Mouse (Mus musculus): ENCODE results near the gene Pigm. TPM values are rescaled to one million over a fixed set of nuclear protein-coding genes. Genes with fewer than 3 reads are reported as not detected.

The Pigm gene
- polyA plus RNA-seq (2012; rRNA removed; ENCODE audit: low replicate concordance), result 8.8 and 14.8 TPM in 2 replicates

GRCm38 (mm10) chr1:172376198-172376667 lies at the start of gene Pigm:
Gene Pigm, plus strand, starts transcription at chr1:172376546.

GRCm38 (mm10) chr1:172329131-172329530 lies 47.2 kb upstream of the Pigm start, which contains the start of gene Kcnj9:
Gene Kcnj9, minus strand, starts transcription at chr1:172329318.

GRCm38 (mm10) chr1:172340729-172341321 lies 35.5 kb upstream of the Pigm start, which contains the start of gene Kcnj10:
Gene Kcnj10, plus strand, starts transcription at chr1:172341210.

Other genes starting within 250 kb of the Pigm start
- 109 and 243 TPM in 2 replicates for gene Pex19, start 249.8 kb upstream of the Pigm start, polyA plus RNA-seq (2012; rRNA removed; ENCODE audit: low replicate concordance)
- 57.6 and 76.0 TPM in 2 replicates for gene Dcaf8, start 228.5 kb upstream of the Pigm start, polyA plus RNA-seq (2012; rRNA removed; ENCODE audit: low replicate concordance)
- 53.5 and 101 TPM in 2 replicates for gene Pea15a, start 169.7 kb upstream of the Pigm start, polyA plus RNA-seq (2012; rRNA removed; ENCODE audit: low replicate concordance)
- 0.38 and 862 TPM in 2 replicates for gene Casq1, start 156.7 kb upstream of the Pigm start, polyA plus RNA-seq (2012; rRNA removed; ENCODE audit: low replicate concordance)
- gene Atp1a4, start 118.1 kb upstream of the Pigm start, polyA plus RNA-seq (2012; rRNA removed; ENCODE audit: low replicate concordance), result 0.30 and 0.49 TPM in 2 replicates
- gene Igsf8, start 114.9 kb upstream of the Pigm start, polyA plus RNA-seq (2012; rRNA removed; ENCODE audit: low replicate concordance), result 121 and 173 TPM in 2 replicates
- gene Atp1a2, start 78.5 kb upstream of the Pigm start, polyA plus RNA-seq (2012; rRNA removed; ENCODE audit: low replicate concordance), result 157 and 372 TPM in 2 replicates
- 0.10 and 0.18 TPM in 2 replicates for gene Kcnj9, start 47.2 kb upstream of the Pigm start, polyA plus RNA-seq (2012; rRNA removed; ENCODE audit: low replicate concordance)
- 0.43 and 0.55 TPM in 2 replicates for gene Kcnj10, start 35.3 kb upstream of the Pigm start, polyA plus RNA-seq (2012; rRNA removed; ENCODE audit: low replicate concordance)
- gene Slamf9, start 98.8 kb downstream of the Pigm start, polyA plus RNA-seq (2012; rRNA removed; ENCODE audit: low replicate concordance), result 10.3 and 24.8 TPM in 2 replicates
- 36.1 and 38.8 TPM in 2 replicates for gene Igsf9, start 105.2 kb downstream of the Pigm start, polyA plus RNA-seq (2012; rRNA removed; ENCODE audit: low replicate concordance)
- 232 and 274 TPM in 2 replicates for gene Tagln2, start 123.5 kb downstream of the Pigm start, polyA plus RNA-seq (2012; rRNA removed; ENCODE audit: low replicate concordance)
- gene Cfap45, start 144.3 kb downstream of the Pigm start, polyA plus RNA-seq (2012; rRNA removed; ENCODE audit: low replicate concordance), result 0.68 and 1.2 TPM in 2 replicates
- 0.20 and 0.24 TPM in 2 replicates for gene Vsig8, start 179.4 kb downstream of the Pigm start, polyA plus RNA-seq (2012; rRNA removed; ENCODE audit: low replicate concordance)
- 9.1 and 10.8 TPM in 2 replicates for gene Slamf8, start 214.0 kb downstream of the Pigm start, polyA plus RNA-seq (2012; rRNA removed; ENCODE audit: low replicate concordance)
- gene Fcrl6, start 226.0 kb downstream of the Pigm start, polyA plus RNA-seq (2012; rRNA removed; ENCODE audit: low replicate concordance), result 0.10 TPM in 1 of 2 replicates, not detected in the other